Mouse (Mus musculus) layer of hippocampus, adult 8-10 months (tissue): Measurements from ENCODE around the gene Mup21. TPM values are rescaled to one million over a fixed set of nuclear protein-coding genes. Genes with fewer than 3 reads are reported as not detected.
A peak's percentile ranks its signal among the peaks of the same experiment; 100 is the strongest.
"Not testable (repeated sequence)": the region's sequence is repeated elsewhere in the genome, so short reads cannot be mapped to it uniquely, and the experiment has no call there.

Source experiments
- DNase-seq, 2 experiments: peaks; one replicate each; pipeline ENCODE4 v3.0.0; 2022; ENCODE audit warnings: low spot score in 2 of 2
- total RNA-seq, 4 experiments: library from RNA; stranded (reverse); gene quantifications; 2 replicates each; pipeline ENCODE4 v1.2.4; 2022

The Mup21 gene
- total RNA-seq, result not detected

- DNase-seq, result no peak
These were observed at the start of gene Mup21 for GRCm38 (mm10) chr4:62150811-62151210. Gene Mup21 (minus strand): TSS chr4:62150863.

- DNase-seq, result no peak
These were observed 49.4 kb upstream of the Mup21 start for GRCm38 (mm10) chr4:62199923-62200529.

GRCm38 (mm10) chr4:62188778-62189177, 38.1 kb upstream of the Mup21 start:
- no peak for DNase-seq

GRCm38 (mm10) chr4:62177282-62177681, 26.6 kb upstream of the Mup21 start:
- DNase-seq, result peak in 1 of 2 experiments; percentile 23

GRCm38 (mm10) chr4:62174471-62174870, 23.8 kb upstream of the Mup21 start:
- DNase-seq, result no peak

GRCm38 (mm10) chr4:62167636-62168035, 17.0 kb upstream of the Mup21 start:
- DNase-seq, result not testable (repeated sequence)

- DNase-seq, result no peak
These were observed 7.7 kb upstream of the Mup21 start for GRCm38 (mm10) chr4:62158401-62158800.

GRCm38 (mm10) chr4:62133706-62134105, 17.0 kb downstream of the Mup21 start:
- peak; percentile 16 to 55 for DNase-seq

- DNase-seq, result peak in 1 of 2 experiments; percentile 13
These were observed 47.3 kb downstream of the Mup21 start for GRCm38 (mm10) chr4:62103366-62103765.

Other genes starting within 250 kb of the Mup21 start
- gene Mup20, start 96.7 kb downstream of the Mup21 start, total RNA-seq, result not detected
- gene Mup3, start 63.5 kb downstream of the Mup21 start, total RNA-seq, result not detected
- gene Zfp37, start 80.2 kb upstream of the Mup21 start, total RNA-seq, result 10 to 100 TPM; 24.8 to 29.2 (median 25.4) TPM
- gene Slc31a2, start 111.7 kb upstream of the Mup21 start, total RNA-seq, result 10 to 100 TPM in 3 of 4 experiments, 1 to 10 TPM in 1; 9.1 to 11.1 (median 10.8) TPM
- 10 to 100 TPM; 40.7 to 49.8 (median 46.1) TPM for gene Fkbp15, start 209.7 kb upstream of the Mup21 start, total RNA-seq
- 10 to 100 TPM; 11.1 to 14.0 (median 12.6) TPM for gene Slc31a1, start 209.9 kb upstream of the Mup21 start, total RNA-seq